Mouse (Mus musculus) yolk sac, embryonic 10.5 days (tissue): ENCODE data around the gene 1110004F10Rik.

Source experiments
- DNase-seq: peaks from one replicate; pipeline ENCODE4 v3.0.0-alpha.2; 2017; ENCODE audit warnings: low spot score

The 1110004F10Rik gene

GRCm38 (mm10) chr7:116145030-116145429 is 105.8 kb downstream of the 1110004F10Rik start:
- DNase-seq = peak; percentile 58

- DNase-seq = no peak
These were observed 107.9 kb downstream of the 1110004F10Rik start for GRCm38 (mm10) chr7:116147114-116147513.

DNA sequence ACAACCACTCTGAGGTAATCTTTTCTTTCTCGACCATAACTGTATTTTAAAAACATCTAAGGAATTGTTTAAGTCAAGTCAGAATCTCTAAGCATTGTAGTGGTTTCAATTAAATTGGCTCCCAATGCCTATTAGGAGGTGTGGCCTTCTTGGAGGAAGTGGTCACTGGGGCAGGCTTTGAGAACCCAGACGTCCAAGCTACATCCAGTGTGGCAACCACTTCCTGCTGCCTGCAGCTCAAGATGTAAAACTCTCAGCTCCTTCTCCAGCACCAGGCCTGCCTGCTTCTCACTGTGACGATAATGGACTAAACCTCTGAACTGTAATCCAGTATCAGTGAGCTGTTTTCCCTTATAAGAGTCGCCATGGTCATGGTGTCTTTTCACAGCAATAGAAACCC is 110.4 kb downstream of the 1110004F10Rik start:
- DNase-seq = no peak

DNA sequence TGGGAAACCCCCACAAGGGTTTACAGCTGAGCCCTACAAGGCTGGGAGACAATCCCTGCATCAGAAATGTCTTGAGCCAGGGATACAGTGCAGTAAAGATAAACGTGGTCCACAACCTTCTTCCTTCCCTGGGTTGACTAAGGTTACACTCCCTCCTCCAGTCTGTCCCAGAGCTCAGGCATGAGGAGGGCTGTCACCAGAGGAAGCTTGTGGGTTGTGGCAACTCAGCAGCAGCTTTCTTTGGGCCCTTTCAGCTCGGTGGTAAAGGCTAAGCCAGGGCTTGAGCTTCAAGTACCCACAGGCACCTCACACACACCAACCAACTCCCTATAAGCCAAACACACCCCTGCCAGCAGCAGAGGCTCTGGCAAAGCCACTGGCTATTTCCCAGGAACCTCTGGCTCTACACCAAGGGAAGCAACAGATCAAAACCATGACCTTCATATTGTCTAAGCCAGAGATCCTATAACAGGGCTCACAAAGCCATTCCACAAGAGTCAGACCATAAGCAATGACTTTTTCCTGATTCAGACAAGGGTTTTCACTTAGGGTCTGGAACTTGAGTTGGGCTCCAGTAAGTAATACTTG is 114.7 kb downstream of the 1110004F10Rik start:
- no peak for DNase-seq
